Mouse (Mus musculus) heart, adult 8-10 months (tissue): ENCODE measurements at regions not wholly inside any gene's neighbourhood (a gene's known extent, or its start where the extent isn't known, plus 50 kb on each side); places are given as distances from the start of the nearest gene placed in this dataset.

Source experiments
- DNase-seq: peaks from one replicate; pipeline ENCODE4 v3.0.0; 2022; ENCODE audit warnings: low spot score

- peak; percentile 45 for DNase-seq
Observed at GRCm38 (mm10) chr3:100773237-100773636, 52.0 kb upstream of the Vtcn1 start.

GRCm38 (mm10) chr3:100771363-100771762, 53.9 kb upstream of the Vtcn1 start:
- DNase-seq: no peak

GRCm38 (mm10) chr3:100770841-100771240, 54.4 kb upstream of the Vtcn1 start:
- DNase-seq: no peak

GRCm38 (mm10) chr3:100769146-100769545, 56.1 kb upstream of the Vtcn1 start:
- no peak for DNase-seq

- DNase-seq: peak; percentile 23
Observed at GRCm38 (mm10) chr3:100768170-100768624, 57.1 kb upstream of the Vtcn1 start.

GRCm38 (mm10) chr3:100765323-100765722, 59.9 kb upstream of the Vtcn1 start:
- DNase-seq: no peak

GRCm38 (mm10) chr3:100762895-100763294, 62.4 kb upstream of the Vtcn1 start:
- no peak for DNase-seq

- DNase-seq: no peak
Observed at GRCm38 (mm10) chr3:100759091-100759941, 65.9 kb upstream of the Vtcn1 start.

- DNase-seq: no peak
Observed at GRCm38 (mm10) chr3:100754677-100755076, 69.4 kb upstream of the Man1a2 start.

- DNase-seq: no peak
Observed at GRCm38 (mm10) chr3:100751211-100751610, 65.9 kb upstream of the Man1a2 start.

GRCm38 (mm10) chr3:100748727-100749126, 63.4 kb upstream of the Man1a2 start:
- peak; percentile 14 for DNase-seq

- DNase-seq: no peak
Observed at GRCm38 (mm10) chr3:100748309-100748691, 63.0 kb upstream of the Man1a2 start.

- DNase-seq: peak; percentile 32
Observed at GRCm38 (mm10) chr3:100747421-100748308, 62.4 kb upstream of the Man1a2 start.

- no peak for DNase-seq
Observed at GRCm38 (mm10) chr3:100737660-100738059, 52.4 kb upstream of the Man1a2 start.

GRCm38 (mm10) chr3:100736539-100736938, 51.2 kb upstream of the Man1a2 start:
- no peak for DNase-seq
